Mouse (Mus musculus) C2C12 (cell line): Measurements from ENCODE around the gene Unc79. TPM values are rescaled to one million over a fixed set of nuclear protein-coding genes. Genes with fewer than 3 reads are reported as not detected.

Source experiments
- H3K27me3 ChIP-seq: one replicate; pipeline ENCODE4 v1.6.1; 2011; ENCODE audit not compliant: control insufficient read depth, insufficient read depth, insufficient read length
- H3K36me3 ChIP-seq: one replicate; pipeline ENCODE4 v1.6.1; 2011; ENCODE audit not compliant: control insufficient read depth, insufficient read depth
- H3K4me3 ChIP-seq: one replicate; pipeline ENCODE4 v1.5.1; 2011; ENCODE audit warnings: mild to moderate bottlenecking, control low read depth; ENCODE audit not compliant: poor library complexity, insufficient read depth, severe bottlenecking
- H3K79me2 ChIP-seq: one replicate; pipeline ENCODE4 v1.6.1; 2011; ENCODE audit not compliant: control insufficient read depth, insufficient read depth
- H3K79me3 ChIP-seq: one replicate; pipeline ENCODE4 v1.6.1; 2011; ENCODE audit warnings: low read depth, control low read depth
- H3ac ChIP-seq: one replicate; pipeline ENCODE3; 2011; ENCODE audit warnings: low read depth; ENCODE audit not compliant: control insufficient read depth, insufficient read length
- CEBPB ChIP-seq: IDR thresholded peaks from one replicate; pipeline ENCODE4 v1.6.1; 2011; ENCODE audit warnings: low read depth, mild to moderate bottlenecking, control low read depth, moderate library complexity
- CTCF ChIP-seq: IDR thresholded peaks from one replicate; pipeline ENCODE4 v1.5.1; 2011; ENCODE audit not compliant: control insufficient read depth, insufficient read depth, insufficient read length
- FOSL1 ChIP-seq: IDR thresholded peaks from one replicate; pipeline ENCODE4 v1.8.0; 2011; ENCODE audit warnings: mild to moderate bottlenecking, low read length; ENCODE audit not compliant: poor library complexity, insufficient read depth, severe bottlenecking
- MAX ChIP-seq: IDR thresholded peaks from one replicate; pipeline ENCODE4 v1.6.1; 2011; ENCODE audit warnings: mild to moderate bottlenecking, control low read depth
- MYOD1 ChIP-seq: IDR thresholded peaks from one replicate; pipeline ENCODE4 v1.6.1; 2011; ENCODE audit warnings: low read depth; ENCODE audit not compliant: control insufficient read depth, insufficient read length
- MYOG ChIP-seq: IDR thresholded peaks from one replicate; pipeline ENCODE4 v1.6.1; 2011; ENCODE audit not compliant: control insufficient read depth, insufficient read length; ENCODE audit errors: extremely low read depth
- USF1 ChIP-seq: IDR thresholded peaks from one replicate; pipeline ENCODE4 v1.6.1; 2011; ENCODE audit warnings: low read depth, mild to moderate bottlenecking, control low read depth, moderate library complexity
- microRNA-seq: library from miRNA; unstranded; fragments of <30 nt; microRNA quantifications from one replicate; pipeline ENCODE4, GENCODE M21; 2019; ENCODE audit warnings: borderline microRNAs expressed
- polyA plus RNA-seq: library from polyadenylated mRNA; unstranded; fragments of >200 nt; fragmentation: generic; extraction: Trizol; gene quantifications from one replicate; pipeline ENCODE4 v1.2.1, GENCODE M21; 2012; ENCODE audit warnings: missing spikeins

Unc79 gene
- polyA plus RNA-seq, 1 experiment = not detected

DNA sequence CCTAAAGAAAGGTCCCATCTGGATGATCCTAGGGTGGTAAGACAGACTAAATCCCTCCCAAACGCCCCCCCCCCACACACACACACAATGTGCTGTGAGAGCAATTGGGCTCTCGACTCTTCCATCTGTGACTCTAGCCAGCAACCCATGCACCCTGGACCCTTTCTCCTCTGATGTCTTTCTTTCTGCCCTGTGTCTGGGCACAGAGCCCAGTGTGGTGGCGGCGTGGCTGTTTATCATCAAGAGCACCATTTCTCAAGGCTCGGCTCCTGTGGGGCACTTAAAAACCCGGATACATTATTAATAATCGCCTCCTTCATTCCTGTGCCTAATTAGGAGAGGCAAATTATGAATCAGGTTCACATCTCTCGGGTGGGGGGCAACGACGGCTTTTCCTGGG is 265.6 kb downstream of the Unc79 start:
- no peak overlapping the region for H3K4me3 ChIP-seq

DNA sequence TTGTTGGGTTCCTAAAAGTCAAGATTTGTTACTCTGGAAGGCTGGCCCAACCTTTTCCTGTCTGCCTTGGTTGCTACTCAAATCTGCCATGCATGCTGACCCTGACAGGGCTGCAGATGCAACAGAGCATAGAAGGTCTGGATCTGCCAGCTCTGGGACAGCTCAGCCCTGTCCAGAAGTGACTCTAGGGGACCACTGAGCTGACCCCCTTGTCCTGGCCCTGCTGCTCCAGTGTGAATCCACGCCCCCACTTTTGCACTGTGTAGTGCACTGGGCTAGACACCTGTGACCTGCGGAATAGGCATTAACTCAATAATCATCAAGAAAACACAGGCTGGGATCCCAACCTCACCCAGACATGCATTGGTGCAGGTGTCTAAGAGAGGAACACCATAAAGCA is 266.1 kb downstream of the Unc79 start:
- Histone ChIP-seq H3ac (no peak overlapping the region), H3K4me3 (no peak overlapping the region), H3K79me2 (no peaks in the 10 kb centered on the region), H3K27me3 (no peaks in the 10 kb centered on the region), H3K36me3 (no peaks in the 10 kb centered on the region), H3K79me3 (no peaks in the 10 kb centered on the region)
- TF ChIP-seq CEBPB = no peak
- TF ChIP-seq MYOD1 = no peak
- TF ChIP-seq CTCF = no peak
- TF ChIP-seq MYOG = no peak
- no peak for TF ChIP-seq USF1

More for the DNA sequence above, 265.6 kb downstream of the Unc79 start:
- no peak for TF ChIP-seq FOSL1
- TF ChIP-seq USF1 = no peak
- TF ChIP-seq MYOD1 = no peak
- no peak for TF ChIP-seq MYOG
- no peak for TF ChIP-seq MAX
- TF ChIP-seq CEBPB = no peak
- no peak for TF ChIP-seq CTCF
- H3K79me2 ChIP-seq = no peaks in the 10 kb centered on the region
- no peaks in the 10 kb centered on the region for H3K27me3 ChIP-seq
- H3ac ChIP-seq = no peak overlapping the region
- H3K36me3 ChIP-seq = no peaks in the 10 kb centered on the region
- no peaks in the 10 kb centered on the region for H3K79me3 ChIP-seq

DNA sequence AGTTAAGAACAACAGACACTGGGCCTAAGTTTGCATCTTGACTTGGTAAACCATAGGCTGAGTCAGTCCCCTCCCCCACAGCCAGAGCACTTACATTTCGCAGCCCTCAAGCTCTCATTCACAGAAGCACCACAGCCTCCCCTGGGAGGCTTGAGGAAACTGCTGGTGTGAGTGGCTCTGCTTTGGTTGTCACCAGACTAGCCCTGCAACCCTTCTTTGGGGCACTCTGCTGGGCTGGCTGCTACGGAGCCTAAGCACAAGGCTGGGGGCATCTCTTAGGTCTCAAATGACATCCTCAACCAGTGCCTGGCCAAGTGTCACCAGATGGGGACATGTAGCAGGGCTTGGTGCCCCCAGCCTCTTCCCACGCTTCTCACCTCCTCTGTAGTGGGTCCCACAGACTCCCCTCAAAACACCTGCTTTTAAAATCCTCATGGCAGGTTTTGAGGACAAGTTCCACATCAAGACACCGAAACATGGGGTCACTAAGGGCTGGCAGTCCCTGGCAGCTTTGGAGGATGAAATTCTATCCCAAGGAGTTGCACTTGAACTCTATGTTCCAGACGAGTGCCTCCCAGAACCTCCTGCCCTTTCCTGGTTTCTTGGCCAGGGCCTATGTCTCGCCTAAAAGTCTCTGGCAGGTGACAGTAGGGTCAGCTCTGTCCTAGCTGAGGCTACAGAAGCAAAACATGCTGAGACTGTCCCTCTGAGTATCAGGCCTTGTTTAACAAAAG is 267.4 kb downstream of the Unc79 start:
- TF ChIP-seq MYOD1 = no peak
- H3K79me2 ChIP-seq = no peaks in the 10 kb centered on the region

DNA sequence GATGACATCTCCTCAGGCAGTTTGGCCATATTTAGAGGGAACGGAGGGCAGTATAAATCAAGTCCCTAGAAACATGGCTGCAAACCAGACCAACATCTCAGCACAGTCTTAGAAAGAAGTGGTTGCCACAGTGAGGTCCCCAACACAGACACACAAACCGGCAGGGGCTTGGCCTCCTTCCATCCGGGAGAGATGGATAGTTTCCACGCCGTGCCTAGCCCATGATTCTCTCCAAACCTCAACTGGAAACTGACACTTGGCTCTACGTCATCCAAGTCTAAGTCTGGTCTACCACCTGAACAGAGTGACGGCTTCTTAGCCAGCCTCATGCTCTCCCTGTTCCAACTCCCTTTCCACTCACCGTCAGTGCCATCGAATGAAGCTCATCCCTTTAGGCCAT is 275.0 kb downstream of the Unc79 start:
- H3K4me3 ChIP-seq = no peak overlapping the region
- no peak overlapping the region for H3ac ChIP-seq
- no peaks in the 10 kb centered on the region for H3K36me3 ChIP-seq
- TF ChIP-seq USF1 = no peak
- TF ChIP-seq MAX = no peak
- no peak for TF ChIP-seq MYOD1
- TF ChIP-seq FOSL1 = no peak
- no peak for TF ChIP-seq CTCF
- TF ChIP-seq MYOG = no peak
- TF ChIP-seq CEBPB = no peak
- no peaks in the 10 kb centered on the region for H3K79me3 ChIP-seq
- no peaks in the 10 kb centered on the region for H3K27me3 ChIP-seq
- no peaks in the 10 kb centered on the region for H3K79me2 ChIP-seq

More for the DNA sequence above, 267.4 kb downstream of the Unc79 start:
- Histone ChIP-seq H3K79me3 (no peaks in the 10 kb centered on the region), H3ac (no peak overlapping the region), H3K36me3 (no peaks in the 10 kb centered on the region), H3K27me3 (no peaks in the 10 kb centered on the region), H3K4me3 (no peak overlapping the region)

DNA sequence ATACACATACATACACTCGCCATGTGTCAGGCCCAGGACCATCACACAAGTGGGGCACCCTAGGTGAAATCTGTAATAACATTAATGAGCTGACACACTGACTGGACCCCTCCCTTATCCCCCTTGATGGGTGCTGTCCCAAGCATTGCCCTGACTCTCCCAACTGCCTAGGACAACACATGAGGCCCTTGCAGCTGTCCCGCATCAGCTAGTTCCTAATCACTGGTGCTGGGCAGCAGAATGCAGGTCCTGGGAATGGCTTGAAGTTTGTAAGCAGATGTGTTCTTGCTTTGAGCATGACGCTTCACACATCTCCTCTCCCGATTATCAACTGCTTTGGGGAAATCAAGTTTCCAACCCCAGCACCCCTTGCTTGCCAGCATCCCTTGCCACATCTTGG is 277.5 kb downstream of the Unc79 start:
- H3K79me2 ChIP-seq = no peaks in the 10 kb centered on the region
- no peaks in the 10 kb centered on the region for H3K36me3 ChIP-seq
- no peak overlapping the region for H3K4me3 ChIP-seq
- no peaks in the 10 kb centered on the region for H3K79me3 ChIP-seq
- H3K27me3 ChIP-seq = no peaks in the 10 kb centered on the region
- no peak overlapping the region for H3ac ChIP-seq
- TF ChIP-seq CEBPB (no peak), MAX (no peak), FOSL1 (no peak), CTCF (no peak), USF1 (no peak), MYOG (no peak), MYOD1 (no peak)

DNA sequence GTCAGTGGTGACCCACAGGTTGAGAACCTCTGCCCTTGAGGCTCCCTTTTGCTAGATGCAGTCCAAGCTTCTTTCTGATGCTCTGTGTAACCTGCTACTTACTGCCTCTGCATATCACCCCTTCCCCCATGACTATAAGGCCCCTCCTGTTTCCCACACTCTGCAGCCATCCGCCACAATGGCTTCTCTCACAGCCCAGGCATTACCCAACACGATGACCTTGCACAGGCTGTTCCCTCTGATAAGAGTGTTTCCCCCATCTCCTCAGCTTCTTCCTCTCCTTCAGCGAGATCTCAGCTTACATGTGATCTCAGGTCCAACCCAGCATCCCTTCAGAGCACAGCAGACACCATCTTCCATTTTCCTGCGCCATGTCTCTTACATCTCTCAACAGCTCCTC is 280.4 kb downstream of the Unc79 start:
- no peaks in the 10 kb centered on the region for H3K79me3 ChIP-seq
- H3K27me3 ChIP-seq = no peaks in the 10 kb centered on the region
- TF ChIP-seq USF1 (no peak), CEBPB (no peak), MYOD1 (no peak), CTCF (no peak), FOSL1 (no peak), MAX (no peak), MYOG (no peak)
- no peak overlapping the region for H3ac ChIP-seq
- H3K4me3 ChIP-seq = no peak overlapping the region
- no peaks in the 10 kb centered on the region for H3K79me2 ChIP-seq
- H3K36me3 ChIP-seq = no peaks in the 10 kb centered on the region

Small RNA genes within 50 kb of the gene (microRNA-seq; reads per million reads assigned to microRNA genes)
- gene Gm44324 = not detected

Other genes with a start within 250 kb of the Unc79 start
- gene Itpk1, start 243.9 kb upstream of the Unc79 start, polyA plus RNA-seq = 4.5 TPM
- gene Moap1, start 205.2 kb upstream of the Unc79 start, polyA plus RNA-seq = 4.7 TPM
- 4.5 TPM for gene Tmem251, start 205.1 kb upstream of the Unc79 start, polyA plus RNA-seq
- gene Gm28051, start 191.1 kb upstream of the Unc79 start, polyA plus RNA-seq = 0.13 TPM
- 8.9 TPM for gene Gon7, start 191.1 kb upstream of the Unc79 start, polyA plus RNA-seq
- gene Ubr7, start 190.9 kb upstream of the Unc79 start, polyA plus RNA-seq = 20.6 TPM
- gene Gm20604, start 190.2 kb upstream of the Unc79 start, polyA plus RNA-seq = 6.0 TPM
- gene Btbd7, start 70.4 kb upstream of the Unc79 start, polyA plus RNA-seq = 7.3 TPM
- gene Cox8c, start 49.5 kb upstream of the Unc79 start, polyA plus RNA-seq = not detected